Mouse (Mus musculus) embryonic facial prominence, embryonic 11.5 days (tissue): ENCODE data around the gene Pced1b. TPM values are rescaled to one million over a fixed set of nuclear protein-coding genes. Genes with fewer than 3 reads are reported as not detected.

Experiments used
- ATAC-seq: fragments of 200-750 bp; cut with Nextera tagmentation; replicated peaks from 2 replicates; pipeline ENCODE4 v1.8.0; 2017; ENCODE audit warnings: low read depth; ENCODE audit not compliant: insufficient number of reproducible peaks, low FRiP score, low TSS enrichment
- DNase-seq: peaks from one replicate; pipeline ENCODE4 v3.0.0-alpha.2; 2015; ENCODE audit warnings: low spot score
- H3K27ac ChIP-seq: fragments of 300-500 bp; sonication (generic); replicated peaks from 2 replicates; pipeline ENCODE4 v1.5.1; 2014; ENCODE audit warnings: mild to moderate bottlenecking, low read depth, low read length, control low read depth
- H3K27me3 ChIP-seq: fragments of 300-500 bp; sonication (generic); 2 replicates; pipeline ENCODE4 v1.6.1; 2014; ENCODE audit warnings: mild to moderate bottlenecking, low read length, moderate library complexity, mixed read lengths; ENCODE audit not compliant: control insufficient read depth, insufficient read depth
- H3K36me3 ChIP-seq: fragments of 300-500 bp; sonication (generic); replicated peaks from 2 replicates; pipeline ENCODE4 v1.6.1; 2014; ENCODE audit warnings: low read depth, mild to moderate bottlenecking, low read length, moderate library complexity, mixed read lengths; ENCODE audit not compliant: control insufficient read depth, insufficient read depth
- H3K4me1 ChIP-seq: fragments of 300-500 bp; sonication (generic); 2 replicates; pipeline ENCODE4 v1.6.1; 2014; ENCODE audit warnings: low read length, mixed read lengths; ENCODE audit not compliant: control insufficient read depth, insufficient read depth
- H3K4me2 ChIP-seq: fragments of 300-500 bp; sonication (generic); 2 replicates; pipeline ENCODE4 v1.6.1; 2014; ENCODE audit warnings: low read depth, mild to moderate bottlenecking, control low read depth, low read length, moderate library complexity
- H3K4me3 ChIP-seq: fragments of 300-500 bp; sonication (generic); 2 replicates; pipeline ENCODE4 v1.5.1; 2014; ENCODE audit warnings: low read depth, low read length, control low read depth
- H3K9ac ChIP-seq: fragments of 300-500 bp; sonication (generic); replicated peaks from 2 replicates; pipeline ENCODE4 v1.6.1; 2014; ENCODE audit warnings: mild to moderate bottlenecking, control low read depth, low read length
- H3K9me3 ChIP-seq: fragments of 300-500 bp; sonication (generic); replicated peaks from 2 replicates; pipeline ENCODE4 v1.6.1; 2016; ENCODE audit warnings: mild to moderate bottlenecking, low read length, inconsistent platforms, mixed read lengths; ENCODE audit not compliant: control insufficient read depth
- WGBS: fragments of 180-500 bp; shearing (Covaris S2); extraction: QIAGEN DNeasy Blood & Tissue Kit; methylation state at CpG from one replicate; pipeline ENCODE4 v1.1.7; 2014; 5-methylcytosine and 5-hydroxymethylcytosine counted together
- polyA plus RNA-seq: library from polyadenylated mRNA; unstranded; fragments of >200 nt; fragmentation: Nextera tagmentation; extraction: Ambion mirVana; gene quantifications from 2 replicates; pipeline ENCODE4 v1.2.1, GENCODE M21; 2014

Gene Pced1b
- polyA plus RNA-seq, 1 experiment from 2014 or later: 4.3 TPM

DNA sequence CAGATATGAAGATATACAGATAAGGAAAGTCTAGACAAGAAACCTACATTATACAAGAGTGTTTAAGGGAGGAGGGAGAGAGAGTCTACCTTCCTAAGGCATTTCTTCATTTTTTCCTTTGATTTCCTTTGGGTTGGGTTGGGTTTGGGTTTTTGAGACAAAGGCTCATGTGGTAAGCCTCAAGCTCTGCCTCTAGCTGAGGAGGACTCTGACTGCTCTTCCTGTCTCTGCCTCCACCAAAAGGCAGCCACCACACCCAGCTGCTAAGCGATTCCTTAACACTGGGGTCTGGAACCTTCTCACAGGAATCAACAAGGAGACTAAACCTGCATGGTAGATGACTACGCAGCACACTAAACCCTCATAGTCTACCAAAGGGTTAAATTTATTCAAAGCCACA, 143.9 kb downstream of the Pced1b start:
- WGBS: 81% methylated on average over 2 of the region's 2 CpGs
- Histone ChIP-seq H3K36me3 (no peaks in the 10 kb centered on the region), H3K9ac (no peak overlapping the region), H3K27ac (no peak overlapping the region), H3K9me3 (no peaks in the 10 kb centered on the region), H3K4me3 (no peak overlapping the region), H3K27me3 (no peaks in the 10 kb centered on the region), H3K4me1 (no peaks in the 10 kb centered on the region), H3K4me2 (no peak overlapping the region)
- ATAC-seq (no peak), DNase-seq (no peak)

DNA sequence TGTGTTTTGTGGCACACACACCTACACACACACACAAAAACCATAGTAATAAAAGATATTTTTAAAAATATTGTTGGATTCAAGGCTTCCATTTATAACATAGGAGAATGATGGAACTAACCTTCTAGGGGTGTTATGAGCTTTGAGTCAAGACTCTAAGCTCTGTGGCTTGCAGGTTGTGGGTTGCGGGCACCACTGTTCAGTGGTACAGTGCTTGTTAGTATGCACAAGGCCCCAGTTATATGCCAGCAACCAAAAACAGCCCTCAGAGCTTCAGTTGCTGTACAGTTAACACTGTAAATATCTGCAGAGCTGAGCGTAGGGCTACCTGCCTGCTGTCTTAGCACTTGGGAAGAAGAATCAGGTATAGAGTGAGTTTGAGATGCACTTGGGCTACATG, 144.5 kb downstream of the Pced1b start:
- Histone ChIP-seq H3K4me1 (no peaks in the 10 kb centered on the region), H3K9me3 (no peaks in the 10 kb centered on the region), H3K9ac (no peak overlapping the region), H3K4me2 (no peak overlapping the region), H3K27ac (no peak overlapping the region), H3K36me3 (no peaks in the 10 kb centered on the region), H3K4me3 (no peak overlapping the region), H3K27me3 (no peaks in the 10 kb centered on the region)
- 95% methylated on average over 2 of the region's 2 CpGs for WGBS
- DNase-seq (no peak), ATAC-seq (no peak)

DNA sequence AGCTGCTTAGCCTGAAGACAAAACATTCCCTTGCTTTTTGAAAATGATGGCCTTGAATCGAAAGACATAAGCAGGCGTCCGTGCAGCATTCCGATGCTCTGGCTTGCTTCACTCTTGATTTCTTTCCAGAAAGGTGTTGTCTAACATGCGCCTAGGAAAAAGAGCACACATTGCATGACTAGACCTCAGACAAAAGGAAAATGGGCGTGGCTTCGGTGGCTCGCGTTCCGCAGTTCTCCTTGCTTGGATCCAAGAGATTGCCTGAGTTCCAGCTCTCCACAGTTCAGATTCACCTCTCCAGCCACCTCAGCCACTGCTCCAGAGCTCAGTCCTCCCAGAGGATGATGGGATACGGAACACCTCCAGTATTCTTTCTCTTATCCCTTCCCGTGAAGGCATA, 147.7 kb downstream of the Pced1b start:
- Histone ChIP-seq H3K36me3 (no peaks in the 10 kb centered on the region), H3K4me2 (no peak overlapping the region), H3K9ac (no peak overlapping the region), H3K4me1 (no peaks in the 10 kb centered on the region), H3K27me3 (no peaks in the 10 kb centered on the region), H3K9me3 (no peaks in the 10 kb centered on the region), H3K4me3 (no peak overlapping the region), H3K27ac (no peak overlapping the region)
- DNase-seq (no peak), ATAC-seq (no peak)
- WGBS: 78% methylated on average over 12 of the region's 12 CpGs

DNA sequence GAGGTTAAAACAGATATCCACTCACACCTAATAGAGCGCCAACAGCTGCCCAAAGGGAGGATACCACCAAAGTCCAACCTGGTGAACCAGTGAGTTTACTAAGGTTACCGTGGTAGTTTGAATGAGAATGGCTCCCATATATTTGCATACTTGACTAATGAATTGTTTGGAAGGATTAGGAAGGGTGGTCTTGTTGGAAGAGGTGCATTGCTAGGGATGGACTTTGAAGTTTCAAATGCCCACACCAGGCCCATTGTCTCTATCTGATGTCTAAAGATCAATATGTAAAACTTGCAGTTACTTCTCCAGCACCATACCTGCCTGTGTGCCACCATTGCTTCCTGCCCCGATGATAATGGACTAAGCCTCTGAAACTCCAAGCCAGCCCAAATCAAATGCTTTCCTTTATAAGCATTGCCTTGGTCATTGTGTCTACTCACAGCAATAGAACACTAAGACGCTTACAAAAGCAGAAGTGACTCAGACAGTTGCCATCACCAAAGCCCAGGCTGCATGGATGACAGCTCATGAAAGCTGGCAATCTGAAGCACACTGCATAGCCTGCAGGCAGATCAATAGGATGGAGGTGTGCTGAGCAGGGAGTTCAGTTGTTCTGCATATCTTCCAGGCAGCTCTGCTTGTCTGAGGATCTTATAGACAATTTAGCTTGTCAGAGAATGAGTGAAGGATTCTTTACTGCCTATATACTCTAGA, 149.8 kb downstream of the Pced1b start:
- Histone ChIP-seq H3K27ac (no peak overlapping the region), H3K9me3 (no peaks in the 10 kb centered on the region), H3K27me3 (no peaks in the 10 kb centered on the region), H3K4me1 (no peaks in the 10 kb centered on the region), H3K9ac (no peak overlapping the region), H3K4me3 (no peak overlapping the region), H3K36me3 (no peaks in the 10 kb centered on the region), H3K4me2 (no peak overlapping the region)
- ATAC-seq (no peak), DNase-seq (no peak)
- 92% methylated on average over 4 of the region's 4 CpGs for WGBS

DNA sequence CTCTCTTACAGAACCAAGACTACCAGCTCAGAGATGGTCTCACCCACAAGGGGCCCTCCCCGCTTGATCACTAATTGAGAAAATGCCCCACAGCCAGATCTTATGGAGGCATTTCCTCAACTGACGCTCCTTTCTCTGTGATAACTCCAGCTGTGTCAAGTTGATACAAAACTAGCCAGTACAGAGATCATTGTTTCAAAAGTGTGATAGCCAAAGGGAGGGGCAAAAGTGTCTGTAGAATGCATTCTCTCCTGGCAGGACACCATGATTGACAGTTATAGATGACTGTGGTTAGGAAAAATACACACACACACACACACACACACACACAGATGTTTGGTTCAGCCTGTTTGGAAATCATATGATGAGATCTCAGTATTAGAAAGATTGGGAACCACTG, 150.9 kb downstream of the Pced1b start:
- H3K27ac ChIP-seq: no peak overlapping the region
- no peak for ATAC-seq

DNA sequence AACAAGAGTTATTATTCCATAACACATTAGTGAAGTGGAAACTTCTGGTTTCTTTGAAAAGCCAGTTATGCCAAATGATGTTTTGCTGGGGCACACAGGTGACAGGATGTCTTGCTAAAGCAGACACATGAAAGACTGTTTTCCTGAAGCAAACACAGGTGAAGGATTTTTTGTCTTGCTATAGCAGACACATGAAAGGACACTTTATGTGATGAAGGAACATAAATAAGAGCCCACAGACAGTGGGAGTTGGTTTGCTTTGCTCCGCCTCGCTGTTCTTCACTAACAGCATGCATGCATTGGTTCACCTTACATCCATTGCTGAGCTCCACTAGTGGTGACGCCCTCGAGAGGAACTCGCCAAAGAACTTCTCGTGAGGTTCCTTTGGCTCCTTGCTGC, 154.0 kb downstream of the Pced1b start:
- 90% methylated on average over 6 of the region's 6 CpGs for WGBS
- no peaks in the 10 kb centered on the region for H3K9me3 ChIP-seq
- no peaks in the 10 kb centered on the region for H3K36me3 ChIP-seq

More for the DNA sequence above, 150.9 kb downstream of the Pced1b start:
- Histone ChIP-seq H3K4me1 (no peaks in the 10 kb centered on the region), H3K4me2 (no peak overlapping the region), H3K9me3 (no peaks in the 10 kb centered on the region), H3K4me3 (no peak overlapping the region), H3K27me3 (no peaks in the 10 kb centered on the region), H3K36me3 (no peaks in the 10 kb centered on the region), H3K9ac (no peak overlapping the region)
- WGBS: 73% methylated on average over 2 of the region's 2 CpGs
- no peak for DNase-seq

DNA sequence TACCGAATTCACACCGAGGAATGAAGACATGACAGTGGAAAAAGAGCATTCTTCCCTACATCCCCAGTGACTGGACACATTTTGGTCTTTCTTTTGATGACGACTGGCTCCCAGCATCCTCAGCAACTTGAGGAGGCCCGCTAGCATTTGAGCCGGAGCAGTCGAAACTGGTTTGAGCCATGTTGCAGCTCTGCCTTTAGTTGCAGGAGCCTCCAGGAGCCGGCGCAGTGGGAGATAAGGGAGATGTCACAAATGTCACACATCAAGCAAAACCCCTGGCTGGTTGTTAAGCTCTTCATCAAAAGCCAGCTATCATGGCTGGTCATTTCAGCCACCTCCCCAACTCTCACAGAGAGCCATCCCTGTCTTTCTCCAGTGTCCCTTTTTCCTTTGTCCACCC, 157.6 kb downstream of the Pced1b start:
- Histone ChIP-seq H3K4me1 (no peaks in the 10 kb centered on the region; the same call in 1 of the 2 replicates), H3K36me3 (no peaks in the 10 kb centered on the region), H3K27me3 (no peaks in the 10 kb centered on the region), H3K27ac (no peak overlapping the region), H3K4me2 (no peak overlapping the region), H3K9me3 (no peaks in the 10 kb centered on the region), H3K4me3 (no peak overlapping the region), H3K9ac (no peak overlapping the region)
- ATAC-seq (no peak), DNase-seq (no peak)
- 85% methylated on average over 8 of the region's 8 CpGs for WGBS

More for the DNA sequence above, 154.0 kb downstream of the Pced1b start:
- H3K27ac ChIP-seq: no peak overlapping the region
- H3K9ac ChIP-seq: no peak overlapping the region
- no peak overlapping the region for H3K4me3 ChIP-seq
- no peak overlapping the region for H3K4me2 ChIP-seq
- no peaks in the 10 kb centered on the region for H3K4me1 ChIP-seq
- DNase-seq (no peak), ATAC-seq (no peak)
- H3K27me3 ChIP-seq: no peaks in the 10 kb centered on the region

DNA sequence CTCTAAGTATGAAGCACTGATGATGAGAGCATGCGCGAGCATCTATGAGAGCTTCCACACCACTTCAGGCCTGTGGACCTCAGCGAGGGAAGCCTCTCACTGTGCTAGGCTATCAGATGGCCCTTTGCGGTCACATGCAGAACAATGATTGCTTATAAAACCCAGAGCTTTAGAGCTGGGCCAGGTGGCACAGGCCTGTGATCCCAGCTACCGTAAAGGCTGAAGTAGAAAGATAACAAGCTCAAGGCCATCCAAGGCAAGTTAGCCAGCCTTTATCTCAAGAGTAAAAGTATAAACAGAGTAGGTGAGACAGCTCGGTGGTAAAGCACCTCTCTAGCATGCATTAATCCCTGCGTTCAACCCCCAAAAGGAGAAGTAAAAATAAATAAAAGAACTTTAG, 158.1 kb downstream of the Pced1b start:
- ATAC-seq: no peak
- Histone ChIP-seq H3K9me3 (no peaks in the 10 kb centered on the region), H3K27ac (no peak overlapping the region), H3K4me2 (no peak overlapping the region), H3K4me1 (no peaks in the 10 kb centered on the region; the same call in 1 of the 2 replicates), H3K4me3 (no peak overlapping the region), H3K27me3 (no peaks in the 10 kb centered on the region), H3K9ac (no peak overlapping the region), H3K36me3 (no peaks in the 10 kb centered on the region)
- DNase-seq: no peak
- 88% methylated on average over 7 of the region's 7 CpGs for WGBS
